Mouse (Mus musculus): ENCODE results near the gene Gm20388.

DNA sequence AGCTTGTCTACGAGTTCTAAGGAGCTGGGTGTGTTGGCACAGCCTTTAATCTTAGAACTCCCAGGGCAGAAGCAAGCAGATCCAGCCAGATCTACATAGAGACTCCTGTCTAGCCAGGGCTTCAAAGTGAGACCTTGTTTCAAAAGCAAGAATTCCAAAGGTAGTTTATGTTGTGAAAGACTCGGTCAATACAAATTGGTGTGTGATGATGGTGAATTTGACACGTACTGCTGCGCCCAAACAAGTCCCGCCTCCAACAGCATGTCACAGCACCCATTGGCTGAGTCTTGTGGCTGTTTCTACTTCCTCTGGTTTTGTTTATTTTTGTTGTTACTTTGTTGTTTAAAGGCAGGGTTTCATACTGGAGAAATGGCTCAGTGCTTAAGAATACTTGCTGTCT is 3901.6 kb downstream of the Gm20388 start:
- no peak for TF ChIP-seq ZNF384 (IDR thresholded peaks at IDR 0.05; ENCODE audit: low read depth, low read length)
- TF ChIP-seq HCFC1 (IDR thresholded peaks at IDR 0.05; ENCODE audit: borderline replicate concordance, insufficient read depth, low read length), result no peak
- TF ChIP-seq CHD2 (IDR thresholded peaks at IDR 0.05; ENCODE audit: low read depth, low read length), result no peak
